Mouse (Mus musculus) megakaryocyte, embryonic 14.5 days (primary cell): ENCODE data around the gene Sp2.

Experiments used
- FLI1 ChIP-seq: IDR thresholded peaks from 2 replicates; pipeline ENCODE4 v1.6.1; 2012; ENCODE audit warnings: low read length, inconsistent platforms, mixed read lengths
- GATA1 ChIP-seq: IDR thresholded peaks from 3 replicates; pipeline ENCODE4 v1.6.1; 2012; ENCODE audit warnings: mixed read lengths, low read length, inconsistent platforms, borderline replicate concordance

GRCm38 (mm10) chr11:96982859-96983258, at the start of gene Sp2:
- TF ChIP-seq GATA1: no peak
- TF ChIP-seq FLI1: no peak
